Mouse (Mus musculus): ENCODE results near the gene Ccdc184. TPM values are rescaled to one million over a fixed set of nuclear protein-coding genes. Genes with fewer than 3 reads are reported as not detected.

Ccdc184 gene
- 0.43 and 1.2 TPM in 2 replicates for polyA plus RNA-seq (2011; ENCODE audit: insufficient read depth, insufficient read length, low replicate concordance, missing spikeins)

GRCm38 (mm10) chr15:98166963-98167644 lies at the start of gene Ccdc184:
TSS of gene Ccdc184 (plus strand) at chr15:98167158.
- Histone ChIP-seq H3K4me3 (replicated peaks; ENCODE audit: control insufficient read depth, low read depth, low read length) (no peak within 1 kb of the TSS), H3K27ac (ENCODE audit: control insufficient read depth, insufficient read depth, low read depth, low read length, poor library complexity) (no peak within 1 kb of the TSS), H3K4me1 (ENCODE audit: control insufficient read depth, insufficient read depth, low read length) (no peaks in the 10 kb centered on the region)
- WGBS, result 8% methylated on average over 18 of the region's 18 CpGs
- TF ChIP-seq CTCF (IDR thresholded peaks at IDR 0.05; ENCODE audit: control insufficient read depth, insufficient read depth, low read length) (no peak), POLR2A (IDR thresholded peaks at IDR 0.05; ENCODE audit: borderline replicate concordance, control insufficient read depth, low read depth, low read length) (no peak)

DNA sequence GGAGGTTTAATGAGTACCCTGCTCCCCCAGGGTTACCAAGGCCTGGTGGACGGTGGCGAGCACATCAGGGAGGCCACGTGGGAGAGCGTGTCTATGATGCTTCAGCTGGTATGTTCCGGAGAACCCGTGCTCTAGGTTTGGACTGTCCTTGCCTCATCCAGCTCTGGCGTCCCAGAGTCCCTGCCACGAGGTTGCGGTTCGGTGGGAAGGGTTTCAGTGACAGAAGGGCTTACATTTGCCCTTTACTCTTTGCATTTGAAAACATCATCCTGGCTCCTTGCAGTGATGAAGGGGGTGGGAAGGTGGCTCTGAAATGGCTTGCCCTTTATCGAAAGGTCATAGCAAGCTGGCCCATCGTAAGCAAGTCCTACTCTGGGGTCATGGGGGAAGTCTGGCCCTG lies 47.6 kb upstream of the Ccdc184 start:
- TF ChIP-seq CTCF (IDR thresholded peaks at IDR 0.05; ENCODE audit: control insufficient read depth, insufficient read depth, low read length) (no peak), POLR2A (IDR thresholded peaks at IDR 0.05; ENCODE audit: borderline replicate concordance, control insufficient read depth, low read depth, low read length) (no peak)
- Histone ChIP-seq H3K27ac (ENCODE audit: control insufficient read depth, insufficient read depth, low read depth, low read length, poor library complexity) (no peak overlapping the region), H3K4me3 (replicated peaks; ENCODE audit: control insufficient read depth, low read depth, low read length) (no peak overlapping the region), H3K4me1 (ENCODE audit: control insufficient read depth, insufficient read depth, low read length) (no peaks in the 10 kb centered on the region)
- 94% methylated on average over 12 of the region's 12 CpGs for WGBS

DNA sequence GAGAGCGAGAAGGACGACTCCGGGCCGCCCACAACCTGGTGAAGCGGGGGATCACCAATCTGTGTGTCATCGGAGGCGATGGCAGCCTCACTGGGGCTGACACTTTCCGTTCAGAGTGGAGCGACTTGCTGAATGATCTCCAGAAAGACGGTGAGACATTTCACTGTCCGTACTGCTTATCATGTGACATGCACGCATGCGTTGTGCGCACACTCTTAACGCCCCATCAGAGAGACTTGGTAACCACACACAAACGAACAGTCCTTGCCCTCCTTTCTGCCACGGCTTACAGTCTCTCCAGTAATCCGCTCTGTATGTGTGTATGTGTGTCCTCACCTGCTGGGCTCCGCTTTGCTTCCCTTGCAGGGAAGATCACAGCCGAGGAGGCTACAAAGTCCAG lies 46.1 kb upstream of the Ccdc184 start:
- no peaks in the 10 kb centered on the region for H3K4me1 ChIP-seq (ENCODE audit: control insufficient read depth, insufficient read depth, low read length)
- TF ChIP-seq CTCF (IDR thresholded peaks at IDR 0.05; ENCODE audit: control insufficient read depth, insufficient read depth, low read length) (no peak), POLR2A (IDR thresholded peaks at IDR 0.05; ENCODE audit: borderline replicate concordance, control insufficient read depth, low read depth, low read length) (no peak)
- H3K4me3 ChIP-seq (replicated peaks; ENCODE audit: control insufficient read depth, low read depth, low read length), result no peak overlapping the region
- no peak overlapping the region for H3K27ac ChIP-seq (ENCODE audit: control insufficient read depth, insufficient read depth, low read depth, low read length, poor library complexity)
- 92% methylated on average over 20 of the region's 20 CpGs for WGBS

GRCm38 (mm10) chr15:98131001-98131400 lies 36.0 kb upstream of the Ccdc184 start:
- Histone ChIP-seq H3K4me1 (ENCODE audit: control insufficient read depth, insufficient read depth, low read length) (no peaks in the 10 kb centered on the region), H3K27ac (ENCODE audit: control insufficient read depth, insufficient read depth, low read depth, low read length, poor library complexity) (no peak overlapping the region), H3K4me3 (replicated peaks; ENCODE audit: control insufficient read depth, low read depth, low read length) (no peak overlapping the region)
- TF ChIP-seq POLR2A (IDR thresholded peaks at IDR 0.05; ENCODE audit: borderline replicate concordance, control insufficient read depth, low read depth, low read length) (no peak), CTCF (IDR thresholded peaks at IDR 0.05; ENCODE audit: control insufficient read depth, insufficient read depth, low read length) (no peak)
- 97% methylated on average over 4 of the region's 4 CpGs for WGBS

- WGBS, result 89% methylated on average over 7 of the region's 7 CpGs
- no peak for TF ChIP-seq POLR2A (IDR thresholded peaks at IDR 0.05; ENCODE audit: borderline replicate concordance, control insufficient read depth, low read depth, low read length)
- TF ChIP-seq CTCF (IDR thresholded peaks at IDR 0.05; ENCODE audit: control insufficient read depth, insufficient read depth, low read length), result no peak
- no peak overlapping the region for H3K4me3 ChIP-seq (replicated peaks; ENCODE audit: control insufficient read depth, low read depth, low read length)
- no peak overlapping the region for H3K27ac ChIP-seq (ENCODE audit: control insufficient read depth, insufficient read depth, low read depth, low read length, poor library complexity)
- H3K4me1 ChIP-seq (ENCODE audit: control insufficient read depth, insufficient read depth, low read length), result no peaks in the 10 kb centered on the region
These were observed 35.5 kb upstream of the Ccdc184 start for GRCm38 (mm10) chr15:98131451-98131850.

- no peak overlapping the region for H3K4me3 ChIP-seq (replicated peaks; ENCODE audit: control insufficient read depth, low read depth, low read length)
- 91% methylated on average over 15 of the region's 15 CpGs for WGBS
- TF ChIP-seq CTCF (IDR thresholded peaks at IDR 0.05; ENCODE audit: control insufficient read depth, insufficient read depth, low read length) (no peak), POLR2A (IDR thresholded peaks at IDR 0.05; ENCODE audit: borderline replicate concordance, control insufficient read depth, low read depth, low read length) (no peak)
- H3K4me1 ChIP-seq (ENCODE audit: control insufficient read depth, insufficient read depth, low read length), result no peaks in the 10 kb centered on the region
- no peak overlapping the region for H3K27ac ChIP-seq (ENCODE audit: control insufficient read depth, insufficient read depth, low read depth, low read length, poor library complexity)
These were observed 34.9 kb upstream of the Ccdc184 start for GRCm38 (mm10) chr15:98131942-98132655.

DNA sequence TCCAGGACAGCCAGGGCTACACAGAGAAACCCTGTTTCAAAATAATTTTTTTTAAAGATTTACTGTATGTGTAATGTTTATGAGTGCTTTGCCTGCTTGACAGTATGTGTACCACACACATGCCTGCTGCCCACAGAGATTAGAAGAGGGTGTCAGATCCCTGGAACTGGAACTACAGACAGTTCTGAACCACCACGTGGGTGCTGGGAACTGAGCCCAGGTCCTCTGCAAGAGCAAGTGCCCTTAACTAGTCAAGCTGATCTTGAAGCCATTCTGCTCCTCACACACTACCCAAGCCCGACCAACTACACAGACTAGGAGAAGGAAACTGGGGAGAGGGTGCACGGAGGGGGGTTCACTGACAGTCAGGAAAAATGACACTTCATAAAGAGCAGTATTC lies 33.5 kb upstream of the Ccdc184 start:
- TF ChIP-seq POLR2A (IDR thresholded peaks at IDR 0.05; ENCODE audit: borderline replicate concordance, control insufficient read depth, low read depth, low read length) (no peak), CTCF (IDR thresholded peaks at IDR 0.05; ENCODE audit: control insufficient read depth, insufficient read depth, low read length) (no peak)
- WGBS, result 82% methylated on average over 3 of the region's 3 CpGs

DNA sequence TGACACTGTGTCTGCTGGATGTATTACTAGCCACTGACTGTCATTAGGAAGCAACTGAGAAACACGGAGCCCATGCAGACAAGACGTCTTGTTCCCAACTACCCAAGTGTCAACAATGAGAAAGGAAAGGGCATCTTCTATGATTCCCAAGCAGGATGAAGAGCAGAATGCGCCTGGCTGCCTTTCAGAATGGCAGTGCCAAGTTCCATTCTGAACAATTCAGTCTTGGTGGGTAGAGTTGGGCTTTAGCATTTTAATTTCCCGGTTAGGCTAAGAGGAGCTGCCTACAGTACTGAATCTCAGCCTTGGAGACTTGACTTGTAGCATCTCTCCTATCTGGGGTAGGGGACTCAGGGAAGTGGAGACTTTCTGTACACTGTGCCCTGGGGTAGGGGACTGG lies 32.9 kb upstream of the Ccdc184 start:
- 91% methylated on average over 4 of the region's 4 CpGs for WGBS
- Histone ChIP-seq H3K4me3 (replicated peaks; ENCODE audit: control insufficient read depth, low read depth, low read length) (no peak overlapping the region), H3K4me1 (ENCODE audit: control insufficient read depth, insufficient read depth, low read length) (no peaks in the 10 kb centered on the region), H3K27ac (ENCODE audit: control insufficient read depth, insufficient read depth, low read depth, low read length, poor library complexity) (no peak overlapping the region)
- TF ChIP-seq POLR2A (IDR thresholded peaks at IDR 0.05; ENCODE audit: borderline replicate concordance, control insufficient read depth, low read depth, low read length), result no peak
- TF ChIP-seq CTCF (IDR thresholded peaks at IDR 0.05; ENCODE audit: control insufficient read depth, insufficient read depth, low read length), result no peak

More for the DNA sequence above, 33.5 kb upstream of the Ccdc184 start:
- H3K4me1 ChIP-seq (ENCODE audit: control insufficient read depth, insufficient read depth, low read length), result no peaks in the 10 kb centered on the region
- no peak overlapping the region for H3K4me3 ChIP-seq (replicated peaks; ENCODE audit: control insufficient read depth, low read depth, low read length)
- no peak overlapping the region for H3K27ac ChIP-seq (ENCODE audit: control insufficient read depth, insufficient read depth, low read depth, low read length, poor library complexity)
